Mouse (Mus musculus) liver, adult 2 months (tissue): ENCODE measurements around the gene Capg.

Experiments used
- CTCF ChIP-seq: fragments of 200-500 bp; IDR thresholded peaks from 2 replicates; pipeline ENCODE4 v1.5.1; 2011; ENCODE audit warnings: low read depth, low read length, control low read depth
- POLR2A ChIP-seq: fragments of 200-500 bp; IDR thresholded peaks from 2 replicates; pipeline ENCODE4 v1.6.1; 2011; ENCODE audit warnings: low read length, control low read depth; ENCODE audit not compliant: insufficient read depth; ENCODE audit errors: extremely low read depth

GRCm38 (mm10) chr6:72588307-72588706, 44.1 kb downstream of the Capg start:
- TF ChIP-seq POLR2A = no peak
- TF ChIP-seq CTCF = no peak
